In genomic region chr9:25151611-25152241, GRCm38 (mm10) we compare ENCODE assay signal across 8 mouse cellular contexts. TPM values are rescaled to one million over a fixed set of nuclear protein-coding genes. Genes with fewer than 3 reads are reported as not detected.
DNase-seq lines count a peak whose midpoint lies in the region; ATAC-seq and TF ChIP-seq lines count a peak whose summit lies in the region.

Gene Herpud2 (minus strand): TSS chr9:25151820.

- peak; percentile 97 for ATAC-seq in cerebellum, adult (ENCODE audit: insufficient number of reproducible peaks, low FRiP score, low TSS enrichment)
- ATAC-seq in forebrain, embryonic 14.5 days = peak; percentile 98
- peak; percentile 91 for ATAC-seq in neutrophil, adult 5-6 weeks (ENCODE audit: extremely low read depth, insufficient number of reproducible peaks, low FRiP score, poor library complexity, severe bottlenecking)

- DNase-seq in forebrain, embryonic 14.5 days (ENCODE audit: low spot score) = peak; percentile 95
- peak; percentile 95 to 96 for DNase-seq in heart, postnatal 14 days
- DNase-seq in layer of hippocampus, adult 18-20 months (ENCODE audit: low spot score in 2 of 2) = peak; percentile 86 to 93
- peak; percentile 91 for DNase-seq in lung, adult 2 months
- DNase-seq in thymus, adult 18-20 months = peak; percentile 85 to 86

- peak within 1 kb of the TSS; percentile 87 for H3K9ac ChIP-seq in ES-Bruce4 (ENCODE audit: low read depth, poor library complexity, severe bottlenecking)
- peak within 1 kb of the TSS; percentile 97 for H3K9ac ChIP-seq in forebrain, embryonic 14.5 days (ENCODE audit: low read length)

- no peaks in the 10 kb centered on the region for H3K9me3 ChIP-seq in ES-Bruce4 (replicated peaks; ENCODE audit: control insufficient read depth, insufficient read depth, low read length, poor library complexity, severe bottlenecking)
- H3K9me3 ChIP-seq in forebrain, embryonic 14.5 days (replicated peaks; ENCODE audit: control insufficient read depth, low read length) = no peaks in the 10 kb centered on the region

- TF ChIP-seq EP300 in ES-Bruce4 (IDR thresholded peaks at IDR 0.05; ENCODE audit: insufficient read depth, low read depth, low read length) = no peak

- no peak for TF ChIP-seq CTCF in ES-Bruce4 (IDR thresholded peaks at IDR 0.05; ENCODE audit: low read depth, low read length)
- no peak for TF ChIP-seq CTCF in lung, adult 2 months (IDR thresholded peaks at IDR 0.05; ENCODE audit: insufficient read depth, low read length)

- H3K27ac ChIP-seq in ES-Bruce4 (ENCODE audit: insufficient read depth, low read length) = peak within 1 kb of the TSS; percentile 79
- peak within 1 kb of the TSS; percentile 99 for H3K27ac ChIP-seq in forebrain, embryonic 14.5 days (ENCODE audit: low read depth, low read length)

- intact Hi-C loops in heart, postnatal 14 days (cut with DNase I) = loop anchor here (5.0 kb wide), 1 partner anchor 331 kb away; the partner anchor contains the start of gene Eepd1

- H3K4me3 ChIP-seq in ES-Bruce4 (ENCODE audit: low read depth, low read length) = peak within 1 kb of the TSS; percentile 84
- peak within 1 kb of the TSS; percentile 94 for H3K4me3 ChIP-seq in forebrain, embryonic 14.5 days (ENCODE audit: low read depth, low read length)
- H3K4me3 ChIP-seq in lung, adult 2 months (replicated peaks; ENCODE audit: extremely low read depth, low read depth, low read length) = peak within 1 kb of the TSS; percentile 94

- H3K27me3 ChIP-seq in ES-Bruce4 (ENCODE audit: control insufficient read depth, insufficient read depth, low read length, poor library complexity, severe bottlenecking) = no peaks in the 10 kb centered on the region
- H3K27me3 ChIP-seq in forebrain, embryonic 14.5 days (replicated peaks; ENCODE audit: control insufficient read depth, insufficient read depth, low read length) = no peaks in the 10 kb centered on the region

- H3K4me2 ChIP-seq in forebrain, embryonic 14.5 days (ENCODE audit: low read length) = peak within 1 kb of the TSS; percentile 82

- TF ChIP-seq POLR2A in ES-Bruce4 (IDR thresholded peaks at IDR 0.05; ENCODE audit: insufficient read depth, low read length) = no peak
- peak; percentile 67 for TF ChIP-seq POLR2A in lung, adult 2 months (IDR thresholded peaks at IDR 0.05; ENCODE audit: borderline replicate concordance, extremely low read depth, low read depth, low read length)

- under 1% methylated on average over 47 of the region's 51 CpGs for WGBS in forebrain, embryonic 14.5 days
- WGBS in lung, adult 2 months = under 1% methylated on average over 49 of the region's 51 CpGs

- H3K4me1 ChIP-seq in ES-Bruce4 (ENCODE audit: control insufficient read depth, insufficient read depth, low read length) = peaks cover 2% of the 10 kb centered on the region
- H3K4me1 ChIP-seq in forebrain, embryonic 14.5 days (ENCODE audit: control insufficient read depth, insufficient read depth, low read length) = peaks cover 25% of the 10 kb centered on the region
- H3K4me1 ChIP-seq in lung, adult 2 months (ENCODE audit: control insufficient read depth, insufficient read depth, low read length) = peaks cover 19% of the 10 kb centered on the region

- no peaks in the 10 kb centered on the region for H3K36me3 ChIP-seq in ES-Bruce4 (ENCODE audit: control insufficient read depth, insufficient read depth, low read length, poor library complexity, severe bottlenecking)
- H3K36me3 ChIP-seq in forebrain, embryonic 14.5 days (ENCODE audit: control insufficient read depth, insufficient read depth, low read length) = no peaks in the 10 kb centered on the region

RNA-seq across cellular contexts. Expression of gene Herpud2, which starts in this region (rescaled TPM):
- polyA plus RNA-seq in ES-Bruce4 (2011; ENCODE audit: insufficient read depth, insufficient read length, low read depth, missing spikeins) = 40.7 and 42.0 TPM in 2 replicates
- 25.3 and 31.6 TPM in 2 replicates for polyA plus RNA-seq in forebrain, embryonic 14.5 days (2014; fragmentation: Nextera tagmentation; extraction: Ambion mirVana)
- total RNA-seq in heart, postnatal 14 days (2021) = 10 to 100 TPM; 35.7 to 39.8 TPM
- 10 to 100 TPM; 45.7 to 46.9 TPM for total RNA-seq in layer of hippocampus, adult 18-20 months (2021)
- polyA plus RNA-seq in lung, adult 2 months (2012; rRNA removed) = 41.7 and 56.8 TPM in 2 replicates
- 40.5 and 46.4 TPM in 2 replicates for total RNA-seq in neutrophil, adult 5-6 weeks (2017)

Comparison
In these comparisons a context has a peak if more than half of its experiments do, and no peak if none do; other contexts are left out.
1. Peak in every context shown above with its lines: DNase-seq, ATAC-seq, H3K4me3 ChIP-seq and H3K27ac ChIP-seq.